Mouse (Mus musculus) CH12.LX (cell line): ENCODE data around the gene H2-M3. TPM values are rescaled to one million over a fixed set of nuclear protein-coding genes. Genes with fewer than 3 reads are reported as not detected.
A peak's percentile ranks its signal among the peaks of the same experiment; 100 is the strongest.

ENCODE experiments used
- DNase-seq: peaks from one replicate; pipeline ENCODE4 v3.0.0-alpha.2; 2013; ENCODE audit errors: extremely low read depth
- H3K27ac ChIP-seq: 2 replicates; pipeline ENCODE4 v1.5.1; 2012; ENCODE audit warnings: low read depth, mild to moderate bottlenecking, control low read depth, moderate library complexity; ENCODE audit not compliant: insufficient read depth
- H3K27me3 ChIP-seq: replicated peaks from 2 replicates; pipeline ENCODE3; 2012; ENCODE audit warnings: inconsistent platforms
- H3K36me3 ChIP-seq, 2 experiments: replicated peaks in 1 of 2; 2 replicates each; pipeline versions ENCODE3 to v1.6.1; 2012; ENCODE audit warnings: inconsistent platforms in 1 of 2, low read length in 1 of 2, mild to moderate bottlenecking in 1 of 2, mixed read lengths in 1 of 2, moderate library complexity in 1 of 2; ENCODE audit not compliant: control insufficient read depth in 1 of 2, insufficient read depth in 1 of 2
- H3K4me1 ChIP-seq, 2 experiments: 2 replicates each; pipeline ENCODE4 v1.6.1; 2012; ENCODE audit warnings: inconsistent platforms in 1 of 2, moderate library complexity in 1 of 2; ENCODE audit not compliant: insufficient read depth in 2 of 2, control insufficient read depth in 1 of 2
- H3K4me2 ChIP-seq: 2 replicates; pipeline ENCODE4 v1.6.1; 2012; ENCODE audit warnings: low read depth, mild to moderate bottlenecking, control low read depth; ENCODE audit not compliant: poor library complexity, insufficient read depth, severe bottlenecking
- H3K4me3 ChIP-seq, 3 experiments: fragments of 150-350 bp in 1 of 3; sonication (generic) in 1 of 3; replicated peaks in 1 of 3; 2 replicates each; pipeline versions ENCODE3 to v1.5.1; 2011 to 2012; ENCODE audit warnings: low read depth in 2 of 3, low read length in 2 of 3, mild to moderate bottlenecking in 2 of 3, moderate library complexity in 2 of 3, control low read depth in 1 of 3, improper control_type of control experiment in 1 of 3, inconsistent platforms in 1 of 3, mixed read lengths in 1 of 3; ENCODE audit not compliant: poor library complexity in 1 of 3
- H3K79me2 ChIP-seq: replicated peaks from 2 replicates; pipeline ENCODE4 v1.6.1; 2012; ENCODE audit warnings: mild to moderate bottlenecking, moderate library complexity; ENCODE audit not compliant: control insufficient read depth, poor library complexity, insufficient read depth, severe bottlenecking; ENCODE audit errors: extremely low read depth
- H3K9ac ChIP-seq: 2 replicates; pipeline ENCODE4 v1.6.1; 2012; ENCODE audit warnings: low read depth, mild to moderate bottlenecking, control low read depth, moderate library complexity; ENCODE audit not compliant: insufficient read depth
- H3K9me3 ChIP-seq: replicated peaks from 2 replicates; pipeline ENCODE3; 2012; ENCODE audit warnings: low read length, inconsistent platforms, mixed read lengths
- BHLHE40 ChIP-seq: IDR thresholded peaks from 2 replicates; pipeline ENCODE4 v1.6.1; 2011; ENCODE audit warnings: mild to moderate bottlenecking, low read depth, low read length, improper control_type of control experiment
- CHD1 ChIP-seq: IDR thresholded peaks from 2 replicates; pipeline ENCODE4 v1.6.1; 2012; ENCODE audit warnings: low read depth, low read length, improper control_type of control experiment, inconsistent platforms
- CHD2 ChIP-seq: IDR thresholded peaks from 2 replicates; pipeline ENCODE4 v1.6.1; 2011; ENCODE audit warnings: low read length, improper control_type of control experiment
- CTCF ChIP-seq, 2 experiments: IDR thresholded peaks in 1 of 2; conservative IDR thresholded peaks in 1 of 2; 2 replicates each; pipeline ENCODE4 v1.5.1; 2011 to 2012; ENCODE audit warnings: low read depth in 2 of 2, low read length in 2 of 2, improper control_type of control experiment in 1 of 2, inconsistent platforms in 1 of 2, mild to moderate bottlenecking in 1 of 2, moderate library complexity in 1 of 2
- E2F4 ChIP-seq: IDR thresholded peaks from 2 replicates; pipeline ENCODE4 v1.6.1; 2011; ENCODE audit warnings: low read depth, low read length, improper control_type of control experiment; ENCODE audit not compliant: insufficient replicate concordance
- ELF1 ChIP-seq: IDR thresholded peaks from 2 replicates; pipeline ENCODE4 v1.6.1; 2014; ENCODE audit warnings: low read depth, mild to moderate bottlenecking, inconsistent platforms, low read length, improper control_type of control experiment
- EP300 ChIP-seq: IDR thresholded peaks from 2 replicates; pipeline ENCODE4 v1.6.1; 2011; ENCODE audit warnings: low read length, improper control_type of control experiment
- ETS1 ChIP-seq: conservative IDR thresholded peaks from 2 replicates; pipeline ENCODE4 v1.6.1; 2012; ENCODE audit warnings: low read depth, mild to moderate bottlenecking, inconsistent platforms, low read length, improper control_type of control experiment, moderate library complexity
- HCFC1 ChIP-seq: IDR thresholded peaks from 2 replicates; pipeline ENCODE4 v1.6.1; 2012; ENCODE audit warnings: low read depth, mild to moderate bottlenecking, inconsistent platforms, low read length, improper control_type of control experiment
- IRF4 ChIP-seq: IDR thresholded peaks from 2 replicates; pipeline ENCODE4 v1.6.1; 2014; ENCODE audit warnings: low read depth, mild to moderate bottlenecking, inconsistent platforms, low read length, improper control_type of control experiment
- JUN ChIP-seq: IDR thresholded peaks from 2 replicates; pipeline ENCODE4 v1.6.1; 2011; ENCODE audit warnings: low read depth, mild to moderate bottlenecking, low read length, improper control_type of control experiment, moderate library complexity; ENCODE audit not compliant: insufficient read depth
- JUND ChIP-seq: conservative IDR thresholded peaks from 2 replicates; pipeline ENCODE4 v1.6.1; 2011; ENCODE audit warnings: low read depth, low read length, improper control_type of control experiment
- MAFK ChIP-seq: IDR thresholded peaks from 2 replicates; pipeline ENCODE4 v1.6.1; 2011; ENCODE audit warnings: low read length, improper control_type of control experiment; ENCODE audit not compliant: insufficient replicate concordance
- MYC ChIP-seq: IDR thresholded peaks from 2 replicates; pipeline ENCODE4 v1.6.1; 2011; ENCODE audit warnings: low read depth, mild to moderate bottlenecking, improper control_type of control experiment, low read length
- NELFE ChIP-seq: IDR thresholded peaks from 2 replicates; pipeline ENCODE4 v1.6.1; 2011; ENCODE audit warnings: low read depth, low read length, improper control_type of control experiment
- PAX5 ChIP-seq: IDR thresholded peaks from 2 replicates; pipeline ENCODE4 v1.6.1; 2012; ENCODE audit warnings: low read length, inconsistent platforms, mixed read lengths
- POLR2AphosphoS2 ChIP-seq: IDR thresholded peaks from 2 replicates; pipeline ENCODE4 v1.6.1; 2011; ENCODE audit warnings: low read depth, low read length, improper control_type of control experiment
- RAD21 ChIP-seq: IDR thresholded peaks from 2 replicates; pipeline ENCODE4 v1.6.1; 2011; ENCODE audit warnings: low read depth, mild to moderate bottlenecking, low read length, improper control_type of control experiment, moderate library complexity
- RCOR1 ChIP-seq: conservative IDR thresholded peaks from 2 replicates; pipeline ENCODE4 v1.6.1; 2012; ENCODE audit warnings: low read depth, mild to moderate bottlenecking, inconsistent platforms, low read length, improper control_type of control experiment
- SIN3A ChIP-seq: IDR thresholded peaks from 2 replicates; pipeline ENCODE4 v1.6.1; 2012; ENCODE audit warnings: low read length, improper control_type of control experiment, inconsistent platforms
- SMC3 ChIP-seq: IDR thresholded peaks from 2 replicates; pipeline ENCODE4 v1.6.1; 2011; ENCODE audit warnings: low read depth, low read length, improper control_type of control experiment
- UBTF ChIP-seq: IDR thresholded peaks from 2 replicates; pipeline ENCODE4 v1.6.1; 2012; ENCODE audit warnings: low read depth, mild to moderate bottlenecking, inconsistent platforms, low read length, improper control_type of control experiment, moderate library complexity
- USF2 ChIP-seq: conservative IDR thresholded peaks from 2 replicates; pipeline ENCODE4 v1.6.1; 2011; ENCODE audit warnings: low read depth, low read length, improper control_type of control experiment
- ZC3H11A ChIP-seq: IDR thresholded peaks from 2 replicates; pipeline ENCODE4 v1.6.1; 2012; ENCODE audit warnings: low read depth, mild to moderate bottlenecking, inconsistent platforms, low read length, improper control_type of control experiment
- ZKSCAN1 ChIP-seq: IDR thresholded peaks from 2 replicates; pipeline ENCODE4 v1.6.1; 2012; ENCODE audit warnings: low read depth, inconsistent platforms, low read length, improper control_type of control experiment, borderline replicate concordance
- ZMIZ1 ChIP-seq: IDR thresholded peaks from 2 replicates; pipeline ENCODE4 v1.6.1; 2012; ENCODE audit warnings: low read depth, mild to moderate bottlenecking, inconsistent platforms, low read length, improper control_type of control experiment
- dilution Hi-C: fragments of 300-500 bp; cut with MboI; formaldehyde crosslinking; loops from 2 replicates; pipeline ENCODE4 v1.14.3; 2020; ENCODE audit warnings: low sequenced_read_pairs; ENCODE audit not compliant: extremely low pct_unique_long_range_greater_than_20kb, extremely low pct_ligation_motif_present
- in situ Hi-C: fragments of 300-500 bp; cut with MboI; formaldehyde crosslinking; loops from 3 replicates; pipeline ENCODE4 v1.14.3; 2019; ENCODE audit warnings: low sequenced_read_pairs, low pct_ligation_motif_present, low pct_unique_long_range_greater_than_20kb, mixed read lengths
- polyA plus RNA-seq: library from polyadenylated mRNA; unstranded; fragments of >175 nt; gene quantifications from 2 replicates; pipeline ENCODE4 v1.2.1, GENCODE M21; 2012; ENCODE audit warnings: low read depth; ENCODE audit not compliant: insufficient read length
- total RNA-seq, 2 experiments: library from RNA; depleted of rRNA; stranded (reverse); fragments of 300-350 nt in 1 of 2; fragments of >200 nt in 1 of 2; gene quantifications; 2 replicates each; pipeline ENCODE4 v1.2.3; 2012 to 2014

The H2-M3 gene
- total and polyA plus RNA-seq, 3 experiments: 46.1 to 88.6 (median 72.8) TPM

DNA sequence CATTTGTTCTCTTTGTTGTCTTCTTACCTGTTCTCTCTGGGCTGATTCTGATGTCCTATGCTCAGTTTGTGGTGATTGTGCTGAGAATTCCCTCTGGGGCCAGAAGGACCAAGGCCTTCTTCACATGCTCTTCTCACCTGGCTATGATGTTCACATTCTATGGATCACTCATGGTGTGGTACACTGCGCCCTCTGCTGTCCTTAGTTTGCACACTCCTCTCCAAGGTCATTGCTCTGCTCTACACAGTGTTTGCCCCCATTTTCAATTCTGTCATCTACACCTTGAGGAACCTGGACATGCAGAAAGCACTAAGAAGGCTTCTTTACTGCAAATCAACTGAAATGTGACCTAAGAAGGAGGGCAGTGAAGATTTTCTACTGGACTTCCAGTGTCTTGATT lies 19.5 kb upstream of the H2-M3 start:
- H3K27ac ChIP-seq: no peak overlapping the region
- H3K79me2 ChIP-seq: no peaks in the 10 kb centered on the region
- peak; percentile 65 to 83 for TF ChIP-seq CTCF (conservative IDR thresholded peaks at IDR 0.05 in 1 of 2, IDR thresholded peaks at IDR 0.05 in 1 of 2; ENCODE audit: low read depth in 2 of 2, low read length in 2 of 2)
- no peak for TF ChIP-seq EP300
- peak; percentile 66 for TF ChIP-seq RAD21
- TF ChIP-seq SIN3A: no peak
- peak; percentile 69 for TF ChIP-seq SMC3
- no peak overlapping the region for H3K9ac ChIP-seq
- no peaks in the 10 kb centered on the region for H3K9me3 ChIP-seq
- in situ Hi-C loops: no loop called here
- H3K4me1 ChIP-seq: peaks cover 0 to 13% of the 10 kb centered on the region in 2 experiments; a peak in 2 of 4 replicates
- H3K36me3 ChIP-seq: peaks cover 0 to 4% of the 10 kb centered on the region in 2 experiments
- dilution Hi-C loops: no loop called here
- H3K27me3 ChIP-seq: no peaks in the 10 kb centered on the region
- peak; percentile 66 for DNase-seq
- H3K4me2 ChIP-seq: no peak overlapping the region
- no peak overlapping the region for H3K4me3 ChIP-seq

- TF ChIP-seq ZMIZ1: no peak
- no peak for TF ChIP-seq NELFE
- TF ChIP-seq UBTF: no peak
- no peak for TF ChIP-seq USF2
- no peak for TF ChIP-seq CHD1
- TF ChIP-seq PAX5: no peak
- no peak for TF ChIP-seq SMC3
- no peak for TF ChIP-seq RCOR1
- no peak for TF ChIP-seq E2F4
- no peak for TF ChIP-seq BHLHE40
- dilution Hi-C loops: no loop called here
- Histone ChIP-seq H3K79me2 (no peaks in the 10 kb centered on the region), H3K36me3 (no peaks in the 10 kb centered on the region), H3K4me1 (no peaks in the 10 kb centered on the region), H3K27ac (no peak within 1 kb of the TSS), H3K4me3 (no peak within 1 kb of the TSS), H3K27me3 (no peaks in the 10 kb centered on the region), H3K9me3 (no peaks in the 10 kb centered on the region), H3K4me2 (no peak within 1 kb of the TSS), H3K9ac (no peak within 1 kb of the TSS)
- no peak for DNase-seq
- in situ Hi-C loops: no loop called here
Observed at GRCm38 (mm10) chr17:37263626-37264025, 6.4 kb upstream of the H2-M3 start, which contains the start of gene Olfr98. Olfr98 (minus strand) TSS chr17:37263749.

- DNase-seq: peak; percentile 88
- no peaks in the 10 kb centered on the region for H3K9me3 ChIP-seq
- H3K27ac ChIP-seq: peak overlapping the region; percentile 86
- dilution Hi-C loops: no loop called here
- H3K4me1 ChIP-seq: peaks cover 6 to 41% of the 10 kb centered on the region in 2 experiments
- peaks cover 28% of the 10 kb centered on the region for H3K79me2 ChIP-seq
- in situ Hi-C loops: no loop called here
- peak overlapping the region; percentile 82 for H3K9ac ChIP-seq
- H3K4me2 ChIP-seq: peak overlapping the region; percentile 60
- H3K27me3 ChIP-seq: no peaks in the 10 kb centered on the region
- H3K4me3 ChIP-seq: peak overlapping the region; percentile 76 to 90 (median 80)
- peaks cover 24 to 43% of the 10 kb centered on the region in 2 experiments for H3K36me3 ChIP-seq
- no peak for TF ChIP-seq POLR2AphosphoS2
- TF ChIP-seq E2F4: peak; percentile 69; the same call in 1 of the 2 replicates
- no peak for TF ChIP-seq JUND
- peak; percentile 82 for TF ChIP-seq ETS1
- peak; percentile 65; the same call in 1 of the 2 replicates for TF ChIP-seq MYC
- TF ChIP-seq HCFC1: peak; percentile 25; the same call in 1 of the 2 replicates
- TF ChIP-seq BHLHE40: no peak
- TF ChIP-seq ELF1: no peak
- TF ChIP-seq JUN: no peak
- peak; percentile 51; the same call in 1 of the 2 replicates for TF ChIP-seq NELFE
- TF ChIP-seq ZMIZ1: no peak
- no peak for TF ChIP-seq CHD2
- no peak for TF ChIP-seq MAFK
- no peak for TF ChIP-seq ZC3H11A
- no peak for TF ChIP-seq CHD1
- peak; percentile 85 for TF ChIP-seq IRF4
- TF ChIP-seq ZKSCAN1: no peak
Observed at GRCm38 (mm10) chr17:37270702-37271092, 677 bp downstream of the H2-M3 start.
